Mouse (Mus musculus) hindbrain, embryonic 12.5 days (tissue): ENCODE results near the gene Olfr1200. TPM values are rescaled to one million over a fixed set of nuclear protein-coding genes. Genes with fewer than 3 reads are reported as not detected.

Source experiments
- ATAC-seq: fragments of 200-750 bp; cut with Nextera tagmentation; 2 replicates; pipeline ENCODE4 v1.8.0; 2017; ENCODE audit warnings: moderate TSS enrichment; ENCODE audit not compliant: low FRiP score
- H3K27ac ChIP-seq: fragments of 300-500 bp; sonication (generic); 2 replicates; pipeline ENCODE4 v1.5.1; 2016; ENCODE audit warnings: mild to moderate bottlenecking
- H3K27me3 ChIP-seq: fragments of 300-500 bp; sonication (generic); 2 replicates; pipeline ENCODE4 v1.6.1; 2016; ENCODE audit warnings: mild to moderate bottlenecking
- H3K36me3 ChIP-seq: fragments of 300-500 bp; sonication (generic); 2 replicates; pipeline ENCODE4 v1.6.1; 2016; ENCODE audit warnings: mild to moderate bottlenecking
- H3K4me1 ChIP-seq: fragments of 300-500 bp; sonication (generic); 2 replicates; pipeline ENCODE4 v1.6.1; 2016
- H3K4me2 ChIP-seq: fragments of 300-500 bp; sonication (generic); replicated peaks from 2 replicates; pipeline ENCODE4 v1.6.1; 2016; ENCODE audit warnings: mild to moderate bottlenecking
- H3K4me3 ChIP-seq: fragments of 300-500 bp; sonication (generic); 2 replicates; pipeline ENCODE4 v1.5.1; 2016; ENCODE audit warnings: mild to moderate bottlenecking
- H3K9ac ChIP-seq: fragments of 300-500 bp; sonication (generic); 2 replicates; pipeline ENCODE4 v1.6.1; 2016; ENCODE audit warnings: mild to moderate bottlenecking, moderate library complexity
- H3K9me3 ChIP-seq: fragments of 300-500 bp; sonication (generic); replicated peaks from 2 replicates; pipeline ENCODE4 v1.6.1; 2016; ENCODE audit warnings: mild to moderate bottlenecking
- WGBS: fragments of 180-500 bp; shearing (Covaris S2); methylation state at CpG from one replicate; pipeline ENCODE4 v1.1.7; 2016; 5-methylcytosine and 5-hydroxymethylcytosine counted together
- polyA plus RNA-seq: library from polyadenylated mRNA; unstranded; fragments of >200 nt; fragmentation: Nextera tagmentation; extraction: Ambion mirVana; gene quantifications from 2 replicates; pipeline ENCODE4 v1.2.1, GENCODE M21; 2016

Olfr1200 gene
- not detected in 2 replicates for polyA plus RNA-seq

DNA sequence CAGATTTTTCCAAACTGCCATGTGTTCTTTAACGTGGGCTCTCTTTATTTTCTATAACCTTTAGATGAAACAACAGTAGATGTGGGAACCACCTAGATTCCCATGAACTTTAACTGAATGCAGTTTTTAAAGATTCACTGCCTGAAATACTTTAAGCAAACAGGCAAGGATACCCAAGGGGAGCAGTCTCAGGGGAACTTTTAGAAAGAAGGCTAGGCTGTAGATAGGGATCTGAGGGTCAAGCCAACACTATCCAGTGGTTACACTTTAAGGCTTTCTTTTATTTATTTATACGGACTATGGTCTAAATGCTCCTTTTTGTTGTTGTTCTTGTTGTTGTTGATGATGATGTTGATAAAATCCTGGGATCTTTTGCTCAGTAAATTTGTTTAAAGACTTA, at the start of gene Olfr1200:
TSS of gene Olfr1200 (minus strand) at position 101 of the 400 bp plus-strand sequence.
- Histone ChIP-seq H3K4me1 (no peaks in the 10 kb centered on the region), H3K27ac (no peak within 1 kb of the TSS), H3K9ac (no peak within 1 kb of the TSS), H3K27me3 (no peaks in the 10 kb centered on the region), H3K4me2 (no peak within 1 kb of the TSS), H3K9me3 (no peaks in the 10 kb centered on the region), H3K36me3 (no peaks in the 10 kb centered on the region), H3K4me3 (no peak within 1 kb of the TSS)
- ATAC-seq: no peak
- 81% methylated on average over 2 of the region's 2 CpGs for WGBS

GRCm38 (mm10) chr2:88814196-88814595, 43.9 kb upstream of the Olfr1200 start, which contains the start of gene Olfr1202:
Gene Olfr1202 (plus strand): TSS chr2:88814496.
- Histone ChIP-seq H3K4me1 (no peaks in the 10 kb centered on the region), H3K27ac (no peak within 1 kb of the TSS), H3K4me2 (no peak within 1 kb of the TSS), H3K9ac (no peak within 1 kb of the TSS), H3K36me3 (no peaks in the 10 kb centered on the region), H3K27me3 (no peaks in the 10 kb centered on the region), H3K9me3 (no peaks in the 10 kb centered on the region), H3K4me3 (no peak within 1 kb of the TSS)
- WGBS: 95% methylated on average over 1 of the region's 1 CpGs
- ATAC-seq: no peak

DNA sequence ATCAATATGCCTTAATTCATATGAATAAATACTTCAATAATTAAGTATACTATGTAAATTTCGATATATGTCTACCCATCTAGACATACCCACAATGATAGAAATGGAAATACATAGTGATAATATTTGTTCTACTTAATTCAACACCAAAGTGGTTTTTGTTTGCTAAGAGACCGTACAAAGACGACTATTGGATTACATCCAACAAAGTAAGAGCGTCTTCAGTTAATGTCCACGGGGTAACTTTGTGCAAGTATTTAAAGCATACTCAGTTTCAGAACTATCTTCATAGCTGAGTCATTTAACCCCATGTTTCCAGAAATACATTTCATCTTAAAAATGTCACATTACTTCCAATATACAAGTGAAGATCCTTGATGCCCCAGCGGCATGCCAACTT, 22.4 kb upstream of the Olfr1200 start, which contains the start of gene Olfr1201:
TSS of gene Olfr1201 (plus strand) at position 301 of the 400 bp plus-strand sequence.
- H3K27ac ChIP-seq: no peak within 1 kb of the TSS
- no peak within 1 kb of the TSS for H3K4me2 ChIP-seq
- no peak for ATAC-seq
- no peak within 1 kb of the TSS for H3K9ac ChIP-seq
- no peaks in the 10 kb centered on the region for H3K9me3 ChIP-seq
- no peaks in the 10 kb centered on the region for H3K27me3 ChIP-seq
- no peaks in the 10 kb centered on the region for H3K4me1 ChIP-seq
- no peaks in the 10 kb centered on the region for H3K36me3 ChIP-seq
- 90% methylated on average over 6 of the region's 6 CpGs for WGBS
- H3K4me3 ChIP-seq: no peak within 1 kb of the TSS

DNA sequence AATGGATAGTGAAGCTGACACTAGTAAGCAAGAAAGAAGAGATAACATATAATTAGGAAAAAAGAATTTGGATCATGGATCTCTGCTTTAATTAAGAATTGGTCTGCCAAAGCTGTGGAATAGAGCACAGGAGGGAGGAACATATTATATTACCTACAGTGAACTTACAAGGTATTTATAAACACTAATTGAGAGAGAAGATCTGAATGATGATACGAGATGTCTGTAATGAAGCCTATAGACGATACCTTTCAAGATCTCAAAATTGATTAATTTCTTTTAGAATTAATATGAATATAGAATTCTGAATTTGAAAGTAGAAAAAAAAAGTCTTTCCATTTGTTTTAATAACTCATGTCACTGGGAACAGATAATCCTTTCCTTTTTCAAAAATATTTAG, 9.9 kb downstream of the Olfr1200 start, which contains the start of gene Olfr1199:
TSS of gene Olfr1199 (minus strand) at position 101 of the 400 bp plus-strand sequence.
- Histone ChIP-seq H3K9me3 (no peaks in the 10 kb centered on the region), H3K9ac (no peak within 1 kb of the TSS), H3K27me3 (no peaks in the 10 kb centered on the region), H3K4me3 (no peak within 1 kb of the TSS), H3K36me3 (no peaks in the 10 kb centered on the region), H3K27ac (no peak within 1 kb of the TSS), H3K4me1 (no peaks in the 10 kb centered on the region), H3K4me2 (no peak within 1 kb of the TSS)
- no peak for ATAC-seq
- 82% methylated on average over 2 of the region's 2 CpGs for WGBS

GRCm38 (mm10) chr2:88751270-88751669, 19.0 kb downstream of the Olfr1200 start, which contains the start of gene Olfr1198:
Gene Olfr1198 (minus strand): TSS chr2:88751370.
- 93% methylated on average over 2 of the region's 2 CpGs for WGBS
- no peak within 1 kb of the TSS for H3K27ac ChIP-seq

DNA sequence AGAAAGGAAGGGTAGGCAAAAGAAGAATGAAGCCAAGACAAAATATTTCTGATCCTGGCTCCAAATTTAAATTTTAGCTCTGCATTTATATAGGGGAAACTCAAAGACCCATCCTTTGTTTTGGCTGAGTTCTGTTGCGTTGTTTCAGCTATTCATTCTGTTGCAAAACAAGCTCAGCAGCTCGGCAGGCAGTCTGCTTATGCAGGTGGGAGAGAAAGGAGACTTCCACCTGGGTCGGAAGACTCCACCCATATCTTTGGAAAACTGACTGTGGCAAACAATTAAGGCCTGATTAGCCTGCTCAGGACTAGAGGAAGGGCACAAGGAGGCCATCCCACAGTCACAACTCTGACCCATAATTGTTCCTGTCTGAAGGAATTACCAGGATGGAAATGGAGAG, 26.9 kb downstream of the Olfr1200 start:
- H3K4me1 ChIP-seq: no peaks in the 10 kb centered on the region
- H3K27ac ChIP-seq: no peak overlapping the region
- no peaks in the 10 kb centered on the region for H3K9me3 ChIP-seq
- no peak overlapping the region for H3K9ac ChIP-seq
- no peaks in the 10 kb centered on the region for H3K27me3 ChIP-seq
- H3K4me3 ChIP-seq: no peak overlapping the region
- 66% methylated on average over 3 of the region's 3 CpGs for WGBS
- ATAC-seq: no peak
- H3K4me2 ChIP-seq: no peak overlapping the region
- no peaks in the 10 kb centered on the region for H3K36me3 ChIP-seq

More at GRCm38 (mm10) chr2:88751270-88751669, 19.0 kb downstream of the Olfr1200 start, which contains the start of gene Olfr1198:
- Histone ChIP-seq H3K27me3 (no peaks in the 10 kb centered on the region), H3K4me3 (no peak within 1 kb of the TSS), H3K4me2 (no peak within 1 kb of the TSS), H3K9me3 (no peaks in the 10 kb centered on the region), H3K36me3 (no peaks in the 10 kb centered on the region), H3K4me1 (no peaks in the 10 kb centered on the region), H3K9ac (no peak within 1 kb of the TSS)
- no peak for ATAC-seq

GRCm38 (mm10) chr2:88732266-88732665, 38.0 kb downstream of the Olfr1200 start, which contains the start of gene Olfr1197:
Gene Olfr1197 (minus strand): TSS chr2:88732366.
- H3K27me3 ChIP-seq: no peaks in the 10 kb centered on the region
- no peak within 1 kb of the TSS for H3K9ac ChIP-seq
- 89% methylated on average over 1 of the region's 1 CpGs for WGBS
- H3K36me3 ChIP-seq: no peaks in the 10 kb centered on the region
- no peak for ATAC-seq
- H3K4me3 ChIP-seq: no peak within 1 kb of the TSS
- H3K4me1 ChIP-seq: no peaks in the 10 kb centered on the region
- H3K9me3 ChIP-seq: no peaks in the 10 kb centered on the region
- H3K27ac ChIP-seq: no peak within 1 kb of the TSS
- H3K4me2 ChIP-seq: no peak within 1 kb of the TSS

Other genes with a start within 250 kb of the Olfr1200 start
- not detected in 2 replicates for gene Olfr1188, start 213.6 kb downstream of the Olfr1200 start, polyA plus RNA-seq
- not detected in 2 replicates for gene Olfr1189, start 184.0 kb downstream of the Olfr1200 start, polyA plus RNA-seq
- gene Olfr1191-ps1, start 129.9 kb downstream of the Olfr1200 start, polyA plus RNA-seq: not detected in 2 replicates
- not detected in 2 replicates for gene Olfr1192-ps1, start 122.0 kb downstream of the Olfr1200 start, polyA plus RNA-seq
- gene Olfr1193, start 94.9 kb downstream of the Olfr1200 start, polyA plus RNA-seq: not detected in 2 replicates
- not detected in 2 replicates for gene Olfr1195, start 81.3 kb downstream of the Olfr1200 start, polyA plus RNA-seq
- gene Olfr1196, start 65.9 kb downstream of the Olfr1200 start, polyA plus RNA-seq: not detected in 2 replicates
- gene Olfr1197, start 38.1 kb downstream of the Olfr1200 start, polyA plus RNA-seq: not detected in 2 replicates
- not detected in 2 replicates for gene Olfr1198, start 19.1 kb downstream of the Olfr1200 start, polyA plus RNA-seq
- not detected in 2 replicates for gene Olfr1199, start 10.0 kb downstream of the Olfr1200 start, polyA plus RNA-seq
- gene Olfr1201, start 22.5 kb upstream of the Olfr1200 start, polyA plus RNA-seq: not detected in 2 replicates
- gene Olfr1202, start 44.0 kb upstream of the Olfr1200 start, polyA plus RNA-seq: not detected in 2 replicates
- not detected in 2 replicates for gene Olfr1205, start 59.2 kb upstream of the Olfr1200 start, polyA plus RNA-seq
- gene Olfr1204, start 78.8 kb upstream of the Olfr1200 start, polyA plus RNA-seq: not detected in 2 replicates
- gene Olfr1206, start 92.7 kb upstream of the Olfr1200 start, polyA plus RNA-seq: not detected in 2 replicates
- not detected in 2 replicates for gene Olfr1208, start 131.8 kb upstream of the Olfr1200 start, polyA plus RNA-seq
- gene Olfr1209, start 144.7 kb upstream of the Olfr1200 start, polyA plus RNA-seq: not detected in 2 replicates
- not detected in 2 replicates for gene Olfr1211, start 167.6 kb upstream of the Olfr1200 start, polyA plus RNA-seq
- gene Olfr1212, start 183.5 kb upstream of the Olfr1200 start, polyA plus RNA-seq: not detected in 2 replicates
- gene Gm13762, start 209.8 kb upstream of the Olfr1200 start, polyA plus RNA-seq: not detected in 2 replicates
- gene Olfr1214, start 222.2 kb upstream of the Olfr1200 start, polyA plus RNA-seq: not detected in 2 replicates
- not detected in 2 replicates for gene Olfr1215, start 236.5 kb upstream of the Olfr1200 start, polyA plus RNA-seq
- not detected in 2 replicates for gene Olfr1216, start 247.9 kb upstream of the Olfr1200 start, polyA plus RNA-seq